Comparison of ENCODE assay signal across 8 mouse cellular contexts in the genomic region with DNA sequence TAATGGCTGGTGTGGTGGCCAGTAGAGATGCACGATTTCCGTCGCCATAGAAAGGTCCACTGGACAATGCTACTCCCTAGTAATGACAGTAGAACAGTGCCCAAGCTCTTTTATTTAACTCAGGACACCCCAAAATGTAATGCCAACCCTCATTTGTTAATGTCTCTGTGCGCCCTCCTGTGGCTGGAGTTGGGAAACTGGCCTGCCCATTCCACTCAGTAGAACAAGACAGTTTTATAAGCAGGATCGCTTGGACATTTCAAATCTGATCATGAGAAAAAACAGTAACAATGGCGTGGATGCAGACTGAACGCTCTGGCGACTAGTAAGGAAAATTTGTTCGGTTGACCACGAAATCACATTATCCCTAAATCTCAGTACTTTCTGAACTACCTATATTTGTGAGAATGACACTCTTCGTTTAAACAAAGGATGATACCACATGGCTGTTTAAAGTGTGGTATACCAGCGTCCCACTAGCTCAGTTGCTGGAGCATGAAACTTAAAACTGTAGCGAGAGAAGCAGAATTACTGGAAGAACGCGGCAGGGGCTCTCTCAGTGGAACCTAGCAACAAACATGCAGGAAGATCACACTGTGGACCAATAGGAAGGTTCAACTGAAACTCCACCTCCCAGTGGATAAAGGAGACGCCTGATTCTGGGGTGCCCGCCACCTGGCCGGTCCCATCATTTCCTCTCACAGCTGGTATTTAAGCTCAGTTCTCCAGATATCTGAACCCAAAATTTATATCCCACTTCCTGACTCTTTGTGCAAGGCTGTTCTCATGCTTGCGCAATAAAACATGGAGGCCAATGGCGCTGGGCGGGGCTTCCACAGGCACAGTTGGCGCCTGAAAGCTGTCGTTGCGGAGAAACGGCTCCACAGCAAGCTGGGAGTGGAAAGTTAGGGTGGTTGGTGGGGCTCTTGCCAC. TPM values are rescaled to one million over a fixed set of nuclear protein-coding genes. Genes with fewer than 3 reads are reported as not detected.
A peak's percentile ranks its signal among the peaks of the same experiment; 100 is the strongest.
DNase-seq lines count a peak whose midpoint lies in the region; ATAC-seq lines count a peak whose summit lies in the region.

No protein-coding gene starts in this region.

- peak; percentile 25 for DNase-seq in 416B (ENCODE audit: low read depth)
- DNase-seq in adrenal gland, postnatal 36 days: peak; percentile 71 to 73
- peak; percentile 83 for DNase-seq in embryonic facial prominence, embryonic 14.5 days (ENCODE audit: low spot score)
- DNase-seq in heart, adult 9 months (ENCODE audit: low spot score in 2 of 2): peak; percentile 58 to 69
- peak; percentile 64 for DNase-seq in kidney, adult 9 months
- peak; percentile 37 for DNase-seq in spleen, adult 12 weeks (ENCODE audit: low spot score)

- H3K4me1 ChIP-seq in embryonic facial prominence, embryonic 14.5 days (ENCODE audit: control insufficient read depth, insufficient read depth, low read length): no peaks in the 10 kb centered on the region
- H3K4me1 ChIP-seq in limb, embryonic 12.5 days (replicated peaks): no peaks in the 10 kb centered on the region
- no peaks in the 10 kb centered on the region for H3K4me1 ChIP-seq in midbrain, embryonic 13.5 days (replicated peaks)

- H3K27ac ChIP-seq in embryonic facial prominence, embryonic 14.5 days (replicated peaks; ENCODE audit: low read depth, low read length): peak overlapping the region; percentile 92
- H3K27ac ChIP-seq in limb, embryonic 12.5 days: peak overlapping the region; percentile 91
- peak overlapping the region; percentile 79 for H3K27ac ChIP-seq in midbrain, embryonic 13.5 days

- peak overlapping the region; percentile 56 for H3K9ac ChIP-seq in embryonic facial prominence, embryonic 14.5 days (ENCODE audit: low read depth, low read length)
- 0 out of 2 replicates have a peak overlapping the region, but pooled peaks have one; percentile 31 for H3K9ac ChIP-seq in limb, embryonic 12.5 days (replicated peaks)
- H3K9ac ChIP-seq in midbrain, embryonic 13.5 days (replicated peaks): peak overlapping the region; percentile 57; the same call in 1 of the 2 replicates

- WGBS in embryonic facial prominence, embryonic 14.5 days: 26% methylated on average over 25 of the region's 25 CpGs
- 18% methylated on average over 25 of the region's 25 CpGs for WGBS in limb, embryonic 12.5 days
- 25% methylated on average over 25 of the region's 25 CpGs for WGBS in midbrain, embryonic 13.5 days

- H3K4me3 ChIP-seq in embryonic facial prominence, embryonic 14.5 days (ENCODE audit: low read depth, low read length): peak overlapping the region; percentile 41
- peak overlapping the region; percentile 37 for H3K4me3 ChIP-seq in limb, embryonic 12.5 days (replicated peaks)
- peak overlapping the region; percentile 44 for H3K4me3 ChIP-seq in midbrain, embryonic 13.5 days (replicated peaks)

- no peaks in the 10 kb centered on the region for H3K27me3 ChIP-seq in embryonic facial prominence, embryonic 14.5 days (replicated peaks; ENCODE audit: control insufficient read depth, insufficient read depth, low read length)
- H3K27me3 ChIP-seq in limb, embryonic 12.5 days: peaks cover 3% of the 10 kb centered on the region
- H3K27me3 ChIP-seq in midbrain, embryonic 13.5 days: no peaks in the 10 kb centered on the region

- peak; percentile 94 for ATAC-seq in embryonic facial prominence, embryonic 14.5 days (ENCODE audit: low read depth)
- ATAC-seq in limb, embryonic 12.5 days (ENCODE audit: insufficient number of reproducible peaks, insufficient read depth, low FRiP score, low TSS enrichment, low read depth): peak; percentile 71
- peak; percentile 90 for ATAC-seq in midbrain, embryonic 13.5 days

- no peaks in the 10 kb centered on the region for H3K9me3 ChIP-seq in embryonic facial prominence, embryonic 14.5 days (ENCODE audit: control insufficient read depth, low read length)
- no peaks in the 10 kb centered on the region for H3K9me3 ChIP-seq in limb, embryonic 12.5 days
- H3K9me3 ChIP-seq in midbrain, embryonic 13.5 days: no peaks in the 10 kb centered on the region

- no peaks in the 10 kb centered on the region for H3K36me3 ChIP-seq in embryonic facial prominence, embryonic 14.5 days (ENCODE audit: control insufficient read depth, insufficient read depth, low read length)
- H3K36me3 ChIP-seq in limb, embryonic 12.5 days: no peaks in the 10 kb centered on the region
- no peaks in the 10 kb centered on the region for H3K36me3 ChIP-seq in midbrain, embryonic 13.5 days

- peak overlapping the region; percentile 54 for H3K4me2 ChIP-seq in embryonic facial prominence, embryonic 14.5 days (ENCODE audit: low read depth, low read length)
- peak overlapping the region; percentile 56 for H3K4me2 ChIP-seq in limb, embryonic 12.5 days
- H3K4me2 ChIP-seq in midbrain, embryonic 13.5 days (replicated peaks): peak overlapping the region; percentile 56

RNA-seq across cellular contexts. Expression of gene Rbbp7, which starts 24.9 kb away (rescaled TPM):
- 100 to 1,000 TPM; 169 to 183 TPM for total RNA-seq in adrenal gland, postnatal 36 days (2021)
- 471 and 515 TPM in 2 replicates for polyA plus RNA-seq in embryonic facial prominence, embryonic 14.5 days (2014; fragmentation: Nextera tagmentation; extraction: Ambion mirVana)
- polyA plus RNA-seq in limb, embryonic 12.5 days (2016; fragmentation: Nextera tagmentation; extraction: Ambion mirVana): 411 and 413 TPM in 2 replicates
- polyA plus RNA-seq in midbrain, embryonic 13.5 days (2015; fragmentation: Nextera tagmentation; extraction: Ambion mirVana): 210 and 217 TPM in 2 replicates

Comparison
In these comparisons a context has a peak if more than half of its experiments do, and no peak if none do; other contexts are left out.
1. Peak in every context shown above with its lines: DNase-seq, ATAC-seq, H3K4me3 ChIP-seq and H3K27ac ChIP-seq.
2. DNase-seq: peak in every context shown above with its lines; median percentile 83 in embryonic facial prominence, embryonic 14.5 days; 72 in adrenal gland, postnatal 36 days; 64 in kidney, adult 9 months; 64 in heart, adult 9 months; 37 in spleen, adult 12 weeks; 25 in 416B.